Mouse (Mus musculus): ENCODE data around the gene Rtn1. TPM values are rescaled to one million over a fixed set of nuclear protein-coding genes. Genes with fewer than 3 reads are reported as not detected.

The Rtn1 gene
- polyA plus RNA-seq, 1 experiment from 2014 or later = 3,326 TPM

GRCm38 (mm10) chr12:72197434-72197833 is 211.4 kb downstream of the Rtn1 start:
- no peak overlapping the region for H3K27ac ChIP-seq (replicated peaks)
- no peak overlapping the region for H3K4me2 ChIP-seq
- peaks cover 6% of the 10 kb centered on the region for H3K4me1 ChIP-seq
- no peak for ATAC-seq (ENCODE audit: low FRiP score)
- H3K27me3 ChIP-seq (replicated peaks) = no peaks in the 10 kb centered on the region
- no peak overlapping the region for H3K4me3 ChIP-seq (replicated peaks)
- no peak overlapping the region for H3K9ac ChIP-seq (replicated peaks)
- WGBS = 81% methylated on average over 7 of the region's 7 CpGs
- no peaks in the 10 kb centered on the region for H3K36me3 ChIP-seq
- H3K9me3 ChIP-seq (replicated peaks) = no peaks in the 10 kb centered on the region

- H3K9me3 ChIP-seq (replicated peaks) = no peaks in the 10 kb centered on the region
- no peak within 1 kb of the TSS for H3K9ac ChIP-seq (replicated peaks)
- no peak within 1 kb of the TSS for H3K27ac ChIP-seq (replicated peaks)
- no peaks in the 10 kb centered on the region for H3K4me1 ChIP-seq
- H3K36me3 ChIP-seq = no peaks in the 10 kb centered on the region
- no peak within 1 kb of the TSS for H3K4me2 ChIP-seq
- H3K4me3 ChIP-seq (replicated peaks) = no peak within 1 kb of the TSS
- no peaks in the 10 kb centered on the region for H3K27me3 ChIP-seq (replicated peaks)
- no peak for ATAC-seq (ENCODE audit: low FRiP score)
- WGBS = 83% methylated on average over 12 of the region's 12 CpGs
Measured at GRCm38 (mm10) chr12:72184929-72185328, 223.9 kb downstream of the Rtn1 start, which contains the start of gene Ccdc175. Ccdc175 (minus strand) TSS chr12:72185029.

GRCm38 (mm10) chr12:72179561-72179960 is 229.3 kb downstream of the Rtn1 start:
- Histone ChIP-seq H3K4me1 (no peaks in the 10 kb centered on the region), H3K9me3 (replicated peaks) (no peaks in the 10 kb centered on the region), H3K4me3 (replicated peaks) (no peak overlapping the region), H3K27me3 (replicated peaks) (no peaks in the 10 kb centered on the region), H3K4me2 (no peak overlapping the region), H3K9ac (replicated peaks) (no peak overlapping the region), H3K36me3 (no peaks in the 10 kb centered on the region), H3K27ac (replicated peaks) (no peak overlapping the region)
- ATAC-seq (ENCODE audit: low FRiP score) = no peak
- 90% methylated on average over 4 of the region's 4 CpGs for WGBS

GRCm38 (mm10) chr12:72178322-72178721 is 230.5 kb downstream of the Rtn1 start:
- no peak overlapping the region for H3K4me3 ChIP-seq (replicated peaks)
- WGBS = 88% methylated on average over 3 of the region's 3 CpGs
- H3K9me3 ChIP-seq (replicated peaks) = no peaks in the 10 kb centered on the region
- ATAC-seq (ENCODE audit: low FRiP score) = no peak
- no peaks in the 10 kb centered on the region for H3K36me3 ChIP-seq
- H3K4me2 ChIP-seq = no peak overlapping the region
- H3K27me3 ChIP-seq (replicated peaks) = no peaks in the 10 kb centered on the region
- no peak overlapping the region for H3K27ac ChIP-seq (replicated peaks)
- no peaks in the 10 kb centered on the region for H3K4me1 ChIP-seq
- H3K9ac ChIP-seq (replicated peaks) = no peak overlapping the region

Other genes starting within 250 kb of the Rtn1 start
- not detected in 2 replicates for gene Ccdc175, start 224.0 kb downstream of the Rtn1 start, polyA plus RNA-seq (2015; fragmentation: Nextera tagmentation; extraction: Ambion mirVana)
- gene Lrrc9, start 32.8 kb upstream of the Rtn1 start, polyA plus RNA-seq (2015; fragmentation: Nextera tagmentation; extraction: Ambion mirVana) = 3.6 and 3.7 TPM in 2 replicates
- 21.9 and 22.7 TPM in 2 replicates for gene Pcnx4, start 127.3 kb upstream of the Rtn1 start, polyA plus RNA-seq (2015; fragmentation: Nextera tagmentation; extraction: Ambion mirVana)
- gene Gm4756, start 240.6 kb upstream of the Rtn1 start, polyA plus RNA-seq (2015; fragmentation: Nextera tagmentation; extraction: Ambion mirVana) = not detected in 2 replicates